Mouse (Mus musculus) olfactory bulb, adult 2 months (tissue): ENCODE results near the gene Sgms2. TPM values are rescaled to one million over a fixed set of nuclear protein-coding genes. Genes with fewer than 3 reads are reported as not detected.
"Not testable (repeated sequence)": the region's sequence is repeated elsewhere in the genome, so short reads cannot be mapped to it uniquely, and the experiment has no call there.

Experiments used
- H3K27ac ChIP-seq: fragments of 200-500 bp; 2 replicates; pipeline ENCODE4 v1.5.1; 2012; ENCODE audit warnings: low read depth, low read length; ENCODE audit not compliant: insufficient read depth
- H3K4me1 ChIP-seq: fragments of 200-500 bp; 2 replicates; pipeline ENCODE4 v1.6.1; 2012; ENCODE audit warnings: low read length; ENCODE audit not compliant: control insufficient read depth, insufficient read depth
- H3K4me3 ChIP-seq: fragments of 200-500 bp; 2 replicates; pipeline ENCODE4 v1.5.1; 2012; ENCODE audit warnings: mild to moderate bottlenecking, low read depth, low read length, moderate library complexity; ENCODE audit not compliant: insufficient read depth
- CTCF ChIP-seq: fragments of 200-500 bp; IDR thresholded peaks from 2 replicates; pipeline ENCODE4 v1.5.1; 2012; ENCODE audit warnings: low read depth, mild to moderate bottlenecking, low read length, moderate library complexity; ENCODE audit not compliant: insufficient read depth
- POLR2A ChIP-seq: fragments of 200-500 bp; IDR thresholded peaks from 2 replicates; pipeline ENCODE4 v1.6.1; 2012; ENCODE audit warnings: mild to moderate bottlenecking, low read depth, low read length, moderate library complexity; ENCODE audit not compliant: insufficient read depth
- WGBS: fragments of 180-500 bp; shearing (Covaris S2); methylation state at CpG from one replicate; pipeline ENCODE4 v1.1.7; 2018; 5-methylcytosine and 5-hydroxymethylcytosine counted together
- polyA plus RNA-seq: library from polyadenylated mRNA; stranded (reverse); fragments of >200 nt; gene quantifications from 2 replicates; pipeline ENCODE4 v1.2.4, GENCODE M21; 2012; ENCODE audit warnings: low replicate concordance; ENCODE audit not compliant: missing spikeins, insufficient read depth, insufficient read length

The Sgms2 gene
- polyA plus RNA-seq, 1 experiment = not detected

DNA sequence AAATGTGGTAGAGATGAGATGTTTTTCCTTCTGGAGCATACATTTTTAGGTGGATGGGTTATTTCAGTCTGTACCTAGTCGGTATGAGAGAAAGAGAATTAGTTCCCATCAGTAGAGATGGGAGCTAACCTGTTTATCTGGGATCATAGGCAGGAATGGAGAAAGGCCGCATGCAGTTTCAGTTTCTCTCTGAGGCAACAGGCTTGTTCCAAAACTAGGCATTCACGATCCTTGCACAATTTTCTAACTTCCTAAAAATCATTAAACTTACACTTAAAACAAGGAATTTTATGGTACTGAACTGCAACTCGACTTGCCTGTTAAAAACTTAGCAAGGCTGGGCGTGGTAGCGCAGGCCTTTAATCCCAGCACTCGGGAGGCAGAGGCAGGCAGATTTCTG lies 140.7 kb downstream of the Sgms2 start:
- Histone ChIP-seq H3K4me3 (no peak overlapping the region), H3K4me1 (no peaks in the 10 kb centered on the region), H3K27ac (no peak overlapping the region)
- TF ChIP-seq POLR2A = no peak
- no peak for TF ChIP-seq CTCF
- 94% methylated on average over 7 of the region's 7 CpGs for WGBS

DNA sequence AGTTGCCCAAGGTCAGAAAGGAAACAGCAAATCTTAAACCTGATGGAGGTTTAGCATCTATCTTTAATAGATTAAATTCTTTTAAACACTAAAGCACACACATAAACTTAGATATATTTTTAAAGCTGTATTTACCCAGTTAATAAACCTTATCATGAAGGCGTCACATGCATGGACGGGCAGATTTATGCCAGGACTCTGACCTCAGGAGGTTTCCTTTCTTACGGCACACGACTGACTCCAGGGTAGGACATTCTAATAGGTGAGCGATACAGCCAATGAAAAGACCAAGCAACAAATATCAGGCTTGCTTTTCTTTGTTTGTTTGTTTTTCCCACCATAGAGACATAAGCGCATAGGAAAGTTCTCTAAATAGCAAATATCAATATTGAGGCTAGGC lies 142.2 kb downstream of the Sgms2 start:
- Histone ChIP-seq H3K4me3 (no peak overlapping the region), H3K27ac (no peak overlapping the region), H3K4me1 (no peaks in the 10 kb centered on the region)
- TF ChIP-seq POLR2A = no peak
- no peak for TF ChIP-seq CTCF
- 86% methylated on average over 6 of the region's 6 CpGs for WGBS

DNA sequence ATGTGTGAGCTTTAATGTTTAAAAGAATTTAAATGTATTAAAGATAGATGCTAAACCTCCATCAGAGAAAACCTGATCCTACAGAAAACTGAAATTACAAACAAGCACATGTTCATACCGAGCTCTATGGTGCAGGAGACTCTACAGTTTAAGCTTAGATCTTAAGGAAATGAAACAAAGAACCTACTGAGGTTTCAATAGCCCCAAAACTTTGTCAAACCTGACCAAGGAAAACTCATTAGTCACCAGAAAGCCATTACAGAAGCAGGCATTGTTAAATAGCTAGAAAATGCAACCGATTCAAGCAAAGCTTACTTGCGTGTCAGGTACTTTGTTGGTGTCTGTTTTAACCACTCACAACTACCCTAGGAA lies 142.6 kb downstream of the Sgms2 start:
- Histone ChIP-seq H3K4me3 (no peak overlapping the region), H3K27ac (no peak overlapping the region), H3K4me1 (no peaks in the 10 kb centered on the region)
- WGBS = 74% methylated on average over 3 of the region's 3 CpGs
- TF ChIP-seq CTCF = no peak
- TF ChIP-seq POLR2A = no peak

DNA sequence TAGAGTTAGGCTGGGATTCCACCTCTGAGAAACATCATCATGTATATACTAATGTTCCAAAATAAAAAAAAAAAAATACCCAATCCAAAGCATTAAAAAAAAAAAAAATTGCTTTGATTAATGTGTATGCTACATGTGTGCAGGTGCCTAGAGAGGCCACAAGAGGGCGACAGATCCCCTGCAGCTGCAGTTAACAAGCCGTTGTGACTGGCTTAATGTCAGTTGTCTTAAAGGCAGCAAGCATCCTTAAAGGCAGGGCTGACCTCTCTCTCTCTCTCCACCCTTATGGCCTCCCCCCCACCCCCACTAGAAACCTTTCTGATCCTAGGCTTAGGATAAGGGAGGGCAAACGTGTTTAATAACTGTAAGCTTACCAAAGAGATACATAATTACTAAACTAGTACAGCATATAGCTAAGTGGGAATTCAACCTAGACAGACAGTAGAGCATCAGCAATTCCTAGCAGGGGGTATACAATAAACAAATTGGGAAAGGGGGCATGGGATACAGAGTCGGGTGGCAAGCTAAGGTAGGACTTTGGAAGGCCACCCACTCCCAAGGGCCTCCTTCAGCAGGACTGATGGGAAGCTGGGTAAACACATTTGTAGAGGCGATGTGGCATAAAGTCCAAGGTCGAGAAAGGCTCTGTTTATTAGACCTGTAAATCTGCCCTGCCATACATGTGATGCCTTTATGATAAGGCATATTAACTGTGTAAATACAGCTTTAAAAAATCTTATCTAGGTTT lies 143.2 kb downstream of the Sgms2 start:
- WGBS = 61% methylated on average over 6 of the region's 6 CpGs
- H3K4me1 ChIP-seq = no peaks in the 10 kb centered on the region
- H3K27ac ChIP-seq = no peak overlapping the region
- no peak overlapping the region for H3K4me3 ChIP-seq
- TF ChIP-seq CTCF = no peak
- TF ChIP-seq POLR2A = no peak

DNA sequence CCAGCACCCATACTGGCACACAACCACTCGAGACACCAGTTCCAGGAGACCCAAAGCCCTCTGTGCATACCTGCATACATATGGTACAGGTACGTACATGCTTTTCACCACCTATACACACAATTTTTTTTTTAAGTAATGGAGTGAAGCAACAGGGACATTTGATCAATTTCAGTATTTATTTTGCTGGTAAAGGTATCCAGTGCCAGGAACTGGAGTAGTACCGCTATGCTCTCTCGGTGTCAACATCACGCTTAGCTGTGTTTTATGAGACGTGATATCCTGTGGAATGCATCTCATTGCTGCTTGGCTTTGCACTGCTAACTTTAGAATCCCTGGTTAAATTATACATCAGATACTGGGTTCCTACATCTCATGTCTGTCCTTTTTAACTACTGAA lies 145.3 kb downstream of the Sgms2 start:
- WGBS = 95% methylated on average over 6 of the region's 6 CpGs
- H3K4me3 ChIP-seq = no peak overlapping the region
- no peaks in the 10 kb centered on the region for H3K4me1 ChIP-seq
- H3K27ac ChIP-seq = no peak overlapping the region
- TF ChIP-seq POLR2A (no peak), CTCF (no peak)

DNA sequence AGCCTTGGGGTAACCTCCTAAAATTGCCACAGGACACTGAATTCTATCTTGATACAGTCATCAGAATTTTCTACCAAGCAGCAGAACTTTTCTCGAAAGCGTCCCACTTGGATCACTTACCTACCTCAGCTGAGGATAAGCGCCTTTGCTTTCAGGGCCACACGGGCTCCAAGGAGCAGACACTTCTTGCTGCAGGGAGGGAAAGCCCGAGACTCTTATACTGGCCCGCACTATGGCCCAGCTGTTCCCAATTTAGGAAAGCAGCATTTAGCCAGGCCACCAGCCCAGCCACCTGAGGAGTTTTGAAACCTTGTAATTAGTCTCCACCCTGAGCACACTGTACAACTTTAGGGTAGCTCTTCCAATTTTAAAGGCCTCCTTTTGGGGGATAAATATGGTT lies 147.9 kb downstream of the Sgms2 start:
- no peak for TF ChIP-seq POLR2A
- no peak for TF ChIP-seq CTCF
- Histone ChIP-seq H3K27ac (no peak overlapping the region), H3K4me1 (no peaks in the 10 kb centered on the region), H3K4me3 (no peak overlapping the region)
- WGBS = 87% methylated on average over 6 of the region's 6 CpGs

DNA sequence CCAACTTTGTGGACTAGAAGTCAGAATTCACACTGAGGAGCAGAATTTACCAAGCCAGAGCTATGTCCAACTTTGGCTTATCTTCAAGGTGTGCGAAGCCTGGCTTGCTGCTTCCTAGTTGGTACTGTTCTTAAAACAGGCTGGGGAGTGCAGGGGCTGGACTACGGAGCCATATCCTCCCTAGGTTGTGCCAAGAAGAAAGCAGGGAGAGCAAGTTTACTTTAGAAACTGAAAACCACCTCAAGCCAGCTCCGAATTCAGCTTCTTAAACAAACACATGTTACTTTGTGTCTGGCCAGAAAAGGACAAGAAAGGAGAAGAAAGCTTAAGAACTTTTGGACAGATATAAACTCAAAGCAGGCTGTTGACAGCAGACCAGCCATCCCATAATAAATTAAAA lies 150.3 kb downstream of the Sgms2 start:
- H3K27ac ChIP-seq = no peak overlapping the region
- no peak overlapping the region for H3K4me3 ChIP-seq
- no peaks in the 10 kb centered on the region for H3K4me1 ChIP-seq
- TF ChIP-seq POLR2A (no peak), CTCF (no peak)
- 68% methylated on average over 3 of the region's 3 CpGs for WGBS

DNA sequence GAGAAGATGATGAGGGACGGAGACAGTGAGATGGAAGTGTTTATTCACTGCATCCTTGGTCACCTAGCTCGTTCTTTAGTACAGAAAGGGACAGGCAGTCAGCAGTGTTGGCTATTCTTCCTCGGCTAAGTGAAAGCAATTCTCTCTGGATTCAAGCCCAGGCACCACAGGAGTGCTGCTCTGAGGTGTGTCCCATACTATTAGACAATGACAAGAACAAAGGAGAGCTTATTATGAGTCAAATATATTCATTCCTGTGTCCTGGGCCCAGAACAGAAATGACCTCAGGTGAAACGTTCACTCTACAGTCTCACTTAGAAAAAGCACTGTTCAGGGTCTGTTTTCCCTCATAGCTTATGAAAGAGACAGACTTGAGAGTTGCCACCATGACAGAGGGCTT lies 151.9 kb downstream of the Sgms2 start:
- Histone ChIP-seq H3K27ac (no peak overlapping the region), H3K4me1 (no peaks in the 10 kb centered on the region), H3K4me3 (no peak overlapping the region)
- TF ChIP-seq CTCF = no peak
- TF ChIP-seq POLR2A = no peak
- whole genome bisulfite sequencing = 46% methylated on average over 4 of the region's 4 CpGs

DNA sequence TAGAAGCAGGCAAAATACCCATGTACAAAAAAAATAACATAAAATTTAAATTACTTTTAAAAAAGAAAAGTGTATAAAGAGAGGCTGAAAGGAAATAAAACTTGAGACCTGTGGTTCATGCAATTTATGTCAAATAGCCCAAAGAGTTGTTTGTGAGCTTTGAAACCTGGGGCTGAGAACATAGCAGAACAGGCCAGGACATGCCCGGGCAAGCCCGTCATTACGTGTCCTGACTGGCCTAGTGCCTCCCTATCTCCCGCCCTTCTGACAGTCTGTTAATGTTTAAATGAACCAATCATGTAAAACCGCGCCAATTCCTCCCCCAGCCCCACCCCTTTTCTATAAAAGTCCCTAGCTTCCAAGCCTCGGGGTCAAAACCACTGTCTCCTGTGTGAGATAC lies 153.5 kb downstream of the Sgms2 start:
- 94% methylated on average over 7 of the region's 7 CpGs for WGBS
- not testable (repeated sequence) for H3K4me3 ChIP-seq, H3K27ac ChIP-seq, H3K4me1 ChIP-seq

DNA sequence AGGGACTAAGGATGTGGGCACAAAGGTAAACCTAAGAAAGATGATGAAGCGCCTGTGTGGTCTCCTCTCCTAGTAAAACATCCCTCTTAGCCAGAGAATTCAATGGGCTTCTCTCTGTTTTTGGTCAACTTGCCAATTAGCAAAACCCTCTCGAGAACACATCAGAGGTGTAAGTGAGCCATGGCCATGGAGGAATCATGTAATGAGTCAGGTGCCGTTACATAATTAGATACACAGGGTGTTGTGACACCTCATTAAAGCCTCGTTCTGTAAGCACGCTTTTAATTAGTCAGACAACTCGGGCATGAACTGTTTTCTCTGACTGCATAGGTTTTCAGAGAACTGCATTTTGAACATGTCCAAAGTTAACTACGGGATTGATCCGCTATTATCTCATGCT lies 154.6 kb downstream of the Sgms2 start:
- TF ChIP-seq CTCF = no peak
- no peak for TF ChIP-seq POLR2A
- WGBS = 54% methylated on average over 8 of the region's 8 CpGs
- Histone ChIP-seq H3K4me3 (no peak overlapping the region), H3K4me1 (no peaks in the 10 kb centered on the region), H3K27ac (no peak overlapping the region)
